Mouse (Mus musculus): ENCODE results near the gene Gm49510. TPM values are rescaled to one million over a fixed set of nuclear protein-coding genes. Genes with fewer than 3 reads are reported as not detected.

Gene Gm49510
- polyA plus RNA-seq, 1 experiment, result not detected

GRCm38 (mm10) chr15:78903243-78903642 is 3.8 kb downstream of the Gm49510 start:
- Histone ChIP-seq H3K9ac (ENCODE audit: low read depth, poor library complexity, severe bottlenecking) (no peak overlapping the region), H3K27me3 (ENCODE audit: control insufficient read depth, insufficient read depth, low read length, poor library complexity, severe bottlenecking) (no peaks in the 10 kb centered on the region), H3K4me3 (ENCODE audit: low read depth, low read length) (no peak overlapping the region), H3K9me3 (replicated peaks; ENCODE audit: control insufficient read depth, insufficient read depth, low read length, poor library complexity, severe bottlenecking) (no peaks in the 10 kb centered on the region), H3K4me1 (ENCODE audit: control insufficient read depth, insufficient read depth, low read length) (no peaks in the 10 kb centered on the region), H3K36me3 (ENCODE audit: control insufficient read depth, insufficient read depth, low read length, poor library complexity, severe bottlenecking) (peaks cover 4% of the 10 kb centered on the region; the same call in 1 of the 2 replicates), H3K27ac (ENCODE audit: insufficient read depth, low read length) (no peak overlapping the region)
- TF ChIP-seq CTCF (IDR thresholded peaks at IDR 0.05; ENCODE audit: low read depth, low read length) (peak; percentile 77), POLR2A (IDR thresholded peaks at IDR 0.05; ENCODE audit: insufficient read depth, low read length) (no peak)

DNA sequence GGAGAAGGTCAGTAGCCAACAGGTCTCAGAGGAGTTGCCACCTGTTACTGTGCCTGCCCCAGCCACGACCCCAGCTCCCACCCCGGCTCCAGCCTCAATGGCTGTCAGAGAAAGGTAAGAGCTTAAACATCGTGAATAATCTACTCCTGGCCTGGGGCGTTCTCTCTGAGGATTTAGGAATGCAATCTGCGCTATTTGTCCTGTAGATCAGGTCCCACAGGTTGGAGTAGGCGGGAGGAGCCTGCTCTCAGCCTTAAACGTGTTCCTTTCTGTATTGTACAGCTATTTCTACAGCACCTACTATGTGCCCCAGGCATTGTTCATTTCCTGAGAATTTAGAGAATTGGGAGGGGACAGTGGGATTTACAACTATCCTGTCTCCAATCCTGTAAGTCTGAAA is 8.9 kb downstream of the Gm49510 start:
- H3K36me3 ChIP-seq (ENCODE audit: control insufficient read depth, insufficient read depth, low read length, poor library complexity, severe bottlenecking), result peaks cover 4% of the 10 kb centered on the region; the same call in 1 of the 2 replicates
- H3K9me3 ChIP-seq (replicated peaks; ENCODE audit: control insufficient read depth, insufficient read depth, low read length, poor library complexity, severe bottlenecking), result no peaks in the 10 kb centered on the region
- no peaks in the 10 kb centered on the region for H3K4me1 ChIP-seq (ENCODE audit: control insufficient read depth, insufficient read depth, low read length)
- H3K27me3 ChIP-seq (ENCODE audit: control insufficient read depth, insufficient read depth, low read length, poor library complexity, severe bottlenecking), result no peaks in the 10 kb centered on the region
- no peak for TF ChIP-seq EP300 (IDR thresholded peaks at IDR 0.05; ENCODE audit: insufficient read depth, low read depth, low read length)
- TF ChIP-seq CTCF (IDR thresholded peaks at IDR 0.05; ENCODE audit: low read depth, low read length), result no peak
- no peak for TF ChIP-seq POLR2A (IDR thresholded peaks at IDR 0.05; ENCODE audit: insufficient read depth, low read length)
- no peak overlapping the region for H3K9ac ChIP-seq (ENCODE audit: low read depth, poor library complexity, severe bottlenecking)
- no peak overlapping the region for H3K27ac ChIP-seq (ENCODE audit: insufficient read depth, low read length)
- no peak overlapping the region for H3K4me3 ChIP-seq (ENCODE audit: low read depth, low read length)

DNA sequence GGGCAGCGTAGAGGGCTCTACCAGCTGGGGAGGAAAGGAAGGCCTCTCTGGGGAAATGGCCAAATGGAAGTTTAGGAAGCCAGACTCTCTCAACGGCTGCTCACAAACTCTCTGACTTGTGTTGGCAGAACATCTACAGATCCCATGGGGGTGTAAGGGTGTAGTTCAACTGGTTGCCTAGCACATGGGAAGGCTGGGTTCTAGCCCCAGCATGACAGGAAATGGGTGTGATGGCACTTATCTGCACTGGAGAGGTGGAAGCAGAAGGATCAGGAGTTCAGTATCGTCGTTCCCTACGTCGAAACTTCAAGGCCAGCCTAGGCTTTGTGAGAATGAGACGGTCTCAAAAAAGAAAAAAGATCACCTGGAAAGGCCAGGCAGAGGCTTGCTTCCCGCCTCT is 9.5 kb downstream of the Gm49510 start:
- H3K9ac ChIP-seq (ENCODE audit: low read depth, poor library complexity, severe bottlenecking), result no peak overlapping the region
- H3K27ac ChIP-seq (ENCODE audit: insufficient read depth, low read length), result no peak overlapping the region
- peaks cover 4% of the 10 kb centered on the region; the same call in 1 of the 2 replicates for H3K36me3 ChIP-seq (ENCODE audit: control insufficient read depth, insufficient read depth, low read length, poor library complexity, severe bottlenecking)
- no peaks in the 10 kb centered on the region for H3K9me3 ChIP-seq (replicated peaks; ENCODE audit: control insufficient read depth, insufficient read depth, low read length, poor library complexity, severe bottlenecking)
- H3K27me3 ChIP-seq (ENCODE audit: control insufficient read depth, insufficient read depth, low read length, poor library complexity, severe bottlenecking), result no peaks in the 10 kb centered on the region
- H3K4me1 ChIP-seq (ENCODE audit: control insufficient read depth, insufficient read depth, low read length), result no peaks in the 10 kb centered on the region
- no peak overlapping the region for H3K4me3 ChIP-seq (ENCODE audit: low read depth, low read length)
- TF ChIP-seq POLR2A (IDR thresholded peaks at IDR 0.05; ENCODE audit: insufficient read depth, low read length) (no peak), EP300 (IDR thresholded peaks at IDR 0.05; ENCODE audit: insufficient read depth, low read depth, low read length) (no peak), CTCF (IDR thresholded peaks at IDR 0.05; ENCODE audit: low read depth, low read length) (no peak)

GRCm38 (mm10) chr15:78912040-78912439 is 12.6 kb downstream of the Gm49510 start:
- no peaks in the 10 kb centered on the region for H3K27me3 ChIP-seq (ENCODE audit: control insufficient read depth, insufficient read depth, low read length, poor library complexity, severe bottlenecking)
- H3K9ac ChIP-seq (ENCODE audit: low read depth, poor library complexity, severe bottlenecking), result no peak overlapping the region
- H3K27ac ChIP-seq (ENCODE audit: insufficient read depth, low read length), result no peak overlapping the region
- H3K4me3 ChIP-seq (ENCODE audit: low read depth, low read length), result no peak overlapping the region
- no peak for TF ChIP-seq POLR2A (IDR thresholded peaks at IDR 0.05; ENCODE audit: insufficient read depth, low read length)
- TF ChIP-seq CTCF (IDR thresholded peaks at IDR 0.05; ENCODE audit: low read depth, low read length), result peak; percentile 53
- H3K9me3 ChIP-seq (replicated peaks; ENCODE audit: control insufficient read depth, insufficient read depth, low read length, poor library complexity, severe bottlenecking), result no peaks in the 10 kb centered on the region
- H3K36me3 ChIP-seq (ENCODE audit: control insufficient read depth, insufficient read depth, low read length, poor library complexity, severe bottlenecking), result peaks cover 4% of the 10 kb centered on the region
- H3K4me1 ChIP-seq (ENCODE audit: control insufficient read depth, insufficient read depth, low read length), result peaks cover 3% of the 10 kb centered on the region

DNA sequence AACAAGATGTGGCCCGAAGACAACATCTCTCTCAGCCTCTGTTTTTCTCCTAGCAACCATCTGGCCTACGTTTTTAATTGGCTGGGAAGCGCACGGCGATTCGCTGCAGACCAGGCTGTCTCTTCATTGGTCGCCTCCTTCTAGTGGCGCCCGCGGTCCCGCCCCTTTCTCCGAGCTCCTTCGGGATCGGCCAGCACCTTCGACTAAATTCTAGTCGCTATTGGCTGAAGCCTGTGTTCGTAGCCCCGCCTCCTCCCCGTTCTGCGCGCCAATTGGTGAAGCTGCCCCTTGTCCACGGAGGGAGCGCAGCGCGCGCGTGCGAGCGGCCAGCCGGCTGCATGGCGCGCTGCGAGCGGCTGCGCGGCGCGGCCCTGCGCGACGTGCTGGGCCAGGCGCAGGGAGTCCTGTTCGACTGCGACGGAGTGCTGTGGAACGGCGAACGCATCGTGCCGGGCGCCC is 14.2 kb downstream of the Gm49510 start, which contains the start of gene Pdxp:
Gene Pdxp (plus strand): TSS at position 288 of the 459 bp plus-strand sequence.
- no peaks in the 10 kb centered on the region for H3K9me3 ChIP-seq (replicated peaks; ENCODE audit: control insufficient read depth, insufficient read depth, low read length, poor library complexity, severe bottlenecking)
- peaks cover 3% of the 10 kb centered on the region for H3K4me1 ChIP-seq (ENCODE audit: control insufficient read depth, insufficient read depth, low read length)
- H3K4me3 ChIP-seq (ENCODE audit: low read depth, low read length), result peak within 1 kb of the TSS; percentile 78
- H3K36me3 ChIP-seq (ENCODE audit: control insufficient read depth, insufficient read depth, low read length, poor library complexity, severe bottlenecking), result peaks cover 3% of the 10 kb centered on the region; the same call in 1 of the 2 replicates
- no peaks in the 10 kb centered on the region for H3K27me3 ChIP-seq (ENCODE audit: control insufficient read depth, insufficient read depth, low read length, poor library complexity, severe bottlenecking)
- peak; percentile 49 for TF ChIP-seq POLR2A (IDR thresholded peaks at IDR 0.05; ENCODE audit: insufficient read depth, low read length)
- TF ChIP-seq CTCF (IDR thresholded peaks at IDR 0.05; ENCODE audit: low read depth, low read length), result no peak
- no peak for TF ChIP-seq EP300 (IDR thresholded peaks at IDR 0.05; ENCODE audit: insufficient read depth, low read depth, low read length)
- H3K27ac ChIP-seq (ENCODE audit: insufficient read depth, low read length), result no peak within 1 kb of the TSS
- peak within 1 kb of the TSS; percentile 37 for H3K9ac ChIP-seq (ENCODE audit: low read depth, poor library complexity, severe bottlenecking)

DNA sequence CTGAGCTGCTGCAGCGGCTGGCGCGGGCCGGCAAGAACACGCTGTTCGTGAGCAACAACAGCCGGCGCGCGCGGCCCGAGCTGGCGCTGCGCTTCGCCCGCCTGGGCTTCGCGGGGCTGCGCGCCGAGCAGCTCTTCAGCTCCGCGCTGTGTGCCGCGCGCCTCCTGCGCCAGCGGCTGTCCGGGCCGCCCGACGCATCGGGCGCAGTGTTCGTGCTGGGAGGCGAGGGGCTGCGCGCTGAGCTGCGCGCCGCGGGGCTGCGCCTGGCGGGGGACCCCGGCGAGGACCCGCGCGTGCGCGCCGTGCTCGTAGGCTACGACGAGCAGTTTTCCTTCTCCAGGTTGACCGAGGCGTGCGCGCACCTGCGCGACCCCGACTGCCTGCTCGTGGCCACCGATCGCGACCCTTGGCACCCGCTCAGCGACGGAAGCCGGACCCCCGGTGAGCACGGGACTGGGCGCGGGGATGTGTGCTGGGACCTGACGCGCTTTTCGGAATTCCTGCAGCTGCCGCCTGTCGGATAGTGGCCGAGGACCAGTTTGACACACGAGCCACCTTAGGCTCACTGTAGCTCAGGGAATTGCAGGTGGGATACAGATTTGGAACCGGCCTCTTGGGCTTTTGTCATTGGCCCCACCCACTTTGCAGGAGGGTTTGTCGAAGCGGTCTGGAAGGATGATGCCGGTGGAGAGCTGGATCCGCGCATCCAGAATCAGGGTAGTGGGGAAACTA is 14.8 kb downstream of the Gm49510 start:
- Histone ChIP-seq H3K27ac (ENCODE audit: insufficient read depth, low read length) (no peak overlapping the region), H3K36me3 (ENCODE audit: control insufficient read depth, insufficient read depth, low read length, poor library complexity, severe bottlenecking) (peaks cover 3% of the 10 kb centered on the region; the same call in 1 of the 2 replicates), H3K27me3 (ENCODE audit: control insufficient read depth, insufficient read depth, low read length, poor library complexity, severe bottlenecking) (no peaks in the 10 kb centered on the region), H3K9ac (ENCODE audit: low read depth, poor library complexity, severe bottlenecking) (peak overlapping the region; percentile 37), H3K4me3 (ENCODE audit: low read depth, low read length) (peak overlapping the region; percentile 78), H3K4me1 (ENCODE audit: control insufficient read depth, insufficient read depth, low read length) (peaks cover 3% of the 10 kb centered on the region), H3K9me3 (replicated peaks; ENCODE audit: control insufficient read depth, insufficient read depth, low read length, poor library complexity, severe bottlenecking) (no peaks in the 10 kb centered on the region)
- TF ChIP-seq CTCF (IDR thresholded peaks at IDR 0.05; ENCODE audit: low read depth, low read length), result no peak
- TF ChIP-seq POLR2A (IDR thresholded peaks at IDR 0.05; ENCODE audit: insufficient read depth, low read length), result no peak
- TF ChIP-seq EP300 (IDR thresholded peaks at IDR 0.05; ENCODE audit: insufficient read depth, low read depth, low read length), result no peak

Data from ES-Bruce4 (cell line).